In genomic region chr16:92577381-92577780, GRCm38 (mm10) we compare ENCODE assay signal across 15 mouse cellular contexts.
"Had no signal": no experiment of that assay in that cellular context is flagged by ENCODE, and none has a peak within 500 bp of the region (broad histone marks: within the 10 kb centered on the region; RNA-seq: fewer than 3 reads in every experiment).

No protein-coding gene starts in this region.

- H3K27ac ChIP-seq: macrophage; midbrain, embryonic 13.5 days; midbrain, embryonic 15.5 days; neural tube, embryonic 12.5 days; stomach, embryonic 15.5 days; stomach, postnatal 0 days had no signal

- H3K4me1 ChIP-seq: midbrain, embryonic 13.5 days; midbrain, embryonic 15.5 days; neural tube, embryonic 12.5 days; stomach, embryonic 15.5 days had no signal

- ATAC-seq: liver, postnatal 0 days; midbrain, embryonic 13.5 days; midbrain, embryonic 15.5 days had no signal

- H3K27me3 ChIP-seq: midbrain, embryonic 13.5 days; midbrain, embryonic 15.5 days; neural tube, embryonic 12.5 days; stomach, embryonic 15.5 days had no signal

- DNase-seq: liver, postnatal 0 days; lung, embryonic 14.5 days; lung, postnatal 36 days; right cerebral cortex, postnatal 14 days; thymus, adult 2 months; thymus, postnatal 25 days; thymus, postnatal 4 days had no signal

- H3K36me3 ChIP-seq: midbrain, embryonic 13.5 days; midbrain, embryonic 15.5 days; neural tube, embryonic 12.5 days; stomach, embryonic 15.5 days had no signal

- H3K9ac ChIP-seq: liver, postnatal 0 days; lung, embryonic 14.5 days; midbrain, embryonic 13.5 days; midbrain, embryonic 15.5 days; neural tube, embryonic 12.5 days; stomach, embryonic 15.5 days had no signal

- H3K4me3 ChIP-seq: megakaryocyte, embryonic 14.5 days; midbrain, embryonic 13.5 days; midbrain, embryonic 15.5 days; neural tube, embryonic 12.5 days; stomach, embryonic 15.5 days had no signal

- H3K4me2 ChIP-seq: lung, embryonic 14.5 days; midbrain, embryonic 11.5 days; midbrain, embryonic 13.5 days; midbrain, embryonic 15.5 days; neural tube, embryonic 12.5 days; stomach, embryonic 15.5 days had no signal

- H3K9me3 ChIP-seq: midbrain, embryonic 13.5 days; midbrain, embryonic 15.5 days; neural tube, embryonic 12.5 days; stomach, embryonic 15.5 days had no signal
